Mouse (Mus musculus) kidney, adult 2 months (tissue): Measurements from ENCODE around the gene Cldn8.

ENCODE experiments used
- CTCF ChIP-seq: fragments of 200-500 bp; conservative IDR thresholded peaks from 2 replicates; pipeline ENCODE4 v1.5.1; 2011; ENCODE audit warnings: low read depth, mild to moderate bottlenecking, control low read depth, low read length, moderate library complexity, mixed read lengths; ENCODE audit not compliant: insufficient read depth, insufficient read length
- POLR2A ChIP-seq: fragments of 200-500 bp; IDR thresholded peaks from one replicate; pipeline ENCODE4 v1.6.1; 2011; ENCODE audit warnings: low read depth, low read length, control low read depth

- TF ChIP-seq CTCF (no peak), POLR2A (no peak)
These were observed 1.3 kb downstream of the Cldn8 start for GRCm38 (mm10) chr16:88561617-88562164.
